Mouse (Mus musculus) forebrain, embryonic 14.5 days (tissue): ENCODE measurements at regions not wholly inside any gene's neighbourhood (a gene's known extent, or its start where the extent isn't known, plus 50 kb on each side); places are given as distances from the start of the nearest gene placed in this dataset.

Experiments
- ATAC-seq: fragments of 200-750 bp; cut with Nextera tagmentation; 2 replicates; pipeline ENCODE4 v1.8.0; 2017; ENCODE audit warnings: mild to moderate bottlenecking, moderate library complexity
- DNase-seq: peaks from one replicate; pipeline ENCODE4 v3.0.0-alpha.2; 2015; ENCODE audit warnings: low spot score
- H3K27ac ChIP-seq: fragments of 300-500 bp; sonication (generic); 2 replicates; pipeline ENCODE4 v1.5.1; 2014; ENCODE audit warnings: low read depth, mild to moderate bottlenecking, control low read depth, low read length, moderate library complexity
- H3K27me3 ChIP-seq: fragments of 300-500 bp; sonication (generic); replicated peaks from 2 replicates; pipeline ENCODE4 v1.6.1; 2014; ENCODE audit warnings: low read length, control low read depth, mixed read lengths; ENCODE audit not compliant: control insufficient read depth, insufficient read depth
- H3K36me3 ChIP-seq: fragments of 300-500 bp; sonication (generic); 2 replicates; pipeline ENCODE4 v1.6.1; 2014; ENCODE audit warnings: low read length, control low read depth; ENCODE audit not compliant: control insufficient read depth, insufficient read depth
- H3K4me1 ChIP-seq: fragments of 300-500 bp; sonication (generic); 2 replicates; pipeline ENCODE4 v1.6.1; 2014; ENCODE audit warnings: antibody characterized with exemption, low read length, control low read depth; ENCODE audit not compliant: control insufficient read depth, insufficient read depth
- H3K4me2 ChIP-seq: fragments of 300-500 bp; sonication (generic); 2 replicates; pipeline ENCODE4 v1.6.1; 2014; ENCODE audit warnings: mild to moderate bottlenecking, control low read depth, low read length
- H3K4me3 ChIP-seq: fragments of 300-500 bp; sonication (generic); 2 replicates; pipeline ENCODE4 v1.5.1; 2014; ENCODE audit warnings: low read depth, low read length, control low read depth
- H3K9ac ChIP-seq: fragments of 300-500 bp; sonication (generic); 2 replicates; pipeline ENCODE4 v1.6.1; 2014; ENCODE audit warnings: mild to moderate bottlenecking, low read length, control low read depth, moderate library complexity
- H3K9me3 ChIP-seq: fragments of 300-500 bp; sonication (generic); replicated peaks from 2 replicates; pipeline ENCODE4 v1.6.1; 2016; ENCODE audit warnings: low read length, control low read depth, mixed read lengths; ENCODE audit not compliant: control insufficient read depth
- WGBS: fragments of 180-500 bp; shearing (Covaris S2); extraction: QIAGEN DNeasy Blood & Tissue Kit; methylation state at CpG from one replicate; pipeline ENCODE4 v1.1.7; 2014; 5-methylcytosine and 5-hydroxymethylcytosine counted together

- Histone ChIP-seq H3K9me3 (no peaks in the 10 kb centered on the region), H3K27ac (no peak overlapping the region), H3K4me2 (no peak overlapping the region), H3K9ac (no peak overlapping the region), H3K4me3 (no peak overlapping the region), H3K27me3 (no peaks in the 10 kb centered on the region), H3K4me1 (no peaks in the 10 kb centered on the region), H3K36me3 (no peaks in the 10 kb centered on the region)
- ATAC-seq = no peak
- WGBS = 3% methylated on average over 10 of the region's 10 CpGs
- DNase-seq = peak; percentile 26
Observed at GRCm38 (mm10) chr8:118042253-118042860, 240.6 kb upstream of the Mphosph6 start.

DNA sequence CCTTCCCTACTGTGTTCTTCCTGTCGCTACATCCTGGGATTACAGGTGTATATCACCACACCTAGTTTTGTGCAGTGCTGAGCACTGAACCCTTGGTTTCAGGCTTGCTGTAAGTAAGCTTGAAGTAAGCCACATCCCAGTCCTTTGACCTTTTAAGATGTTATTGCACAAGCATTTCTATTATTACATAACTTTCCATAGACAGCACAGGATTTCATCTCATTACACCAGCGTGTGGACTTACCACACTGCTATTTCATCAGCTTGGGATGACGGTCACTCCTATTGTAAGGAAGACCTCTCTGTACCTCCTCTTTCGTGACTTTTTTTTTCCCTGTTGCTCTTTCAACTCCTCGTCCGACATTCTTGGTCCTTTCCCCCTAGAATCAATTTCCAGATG, 239.5 kb upstream of the Mphosph6 start:
- DNase-seq = no peak
- Histone ChIP-seq H3K9ac (no peak overlapping the region), H3K27me3 (no peaks in the 10 kb centered on the region), H3K36me3 (no peaks in the 10 kb centered on the region), H3K4me2 (no peak overlapping the region), H3K27ac (no peak overlapping the region), H3K9me3 (no peaks in the 10 kb centered on the region), H3K4me1 (no peaks in the 10 kb centered on the region), H3K4me3 (no peak overlapping the region)
- WGBS = 86% methylated on average over 6 of the region's 6 CpGs
- ATAC-seq = no peak

GRCm38 (mm10) chr8:118037801-118038200, 236.1 kb upstream of the Mphosph6 start:
- H3K4me1 ChIP-seq = peaks cover 7% of the 10 kb centered on the region; the same call in 1 of the 2 replicates
- H3K27ac ChIP-seq = no peak overlapping the region
- H3K4me3 ChIP-seq = no peak overlapping the region
- no peaks in the 10 kb centered on the region for H3K27me3 ChIP-seq
- H3K9me3 ChIP-seq = no peaks in the 10 kb centered on the region
- 92% methylated on average over 4 of the region's 4 CpGs for WGBS
- H3K4me2 ChIP-seq = no peak overlapping the region
- H3K36me3 ChIP-seq = no peaks in the 10 kb centered on the region
- no peak overlapping the region for H3K9ac ChIP-seq
- no peak for DNase-seq
- no peak for ATAC-seq

GRCm38 (mm10) chr8:118034051-118034450, 232.3 kb upstream of the Mphosph6 start:
- H3K27ac ChIP-seq = peak overlapping the region; percentile 30; the same call in 1 of the 2 replicates
- H3K4me1 ChIP-seq = peaks cover 7% of the 10 kb centered on the region; the same call in 1 of the 2 replicates
- 16% methylated on average over 13 of the region's 13 CpGs for WGBS
- 0 out of 2 replicates have a peak overlapping the region, but pooled peaks have one; percentile 2 for H3K4me3 ChIP-seq
- no peaks in the 10 kb centered on the region for H3K36me3 ChIP-seq
- peak overlapping the region; percentile 43; the same call in 1 of the 2 replicates for H3K4me2 ChIP-seq
- H3K9me3 ChIP-seq = no peaks in the 10 kb centered on the region
- peak; percentile 12; the same call in 1 of the 2 replicates for ATAC-seq
- H3K9ac ChIP-seq = no peak overlapping the region
- H3K27me3 ChIP-seq = no peaks in the 10 kb centered on the region
- DNase-seq = peak; percentile 57

DNA sequence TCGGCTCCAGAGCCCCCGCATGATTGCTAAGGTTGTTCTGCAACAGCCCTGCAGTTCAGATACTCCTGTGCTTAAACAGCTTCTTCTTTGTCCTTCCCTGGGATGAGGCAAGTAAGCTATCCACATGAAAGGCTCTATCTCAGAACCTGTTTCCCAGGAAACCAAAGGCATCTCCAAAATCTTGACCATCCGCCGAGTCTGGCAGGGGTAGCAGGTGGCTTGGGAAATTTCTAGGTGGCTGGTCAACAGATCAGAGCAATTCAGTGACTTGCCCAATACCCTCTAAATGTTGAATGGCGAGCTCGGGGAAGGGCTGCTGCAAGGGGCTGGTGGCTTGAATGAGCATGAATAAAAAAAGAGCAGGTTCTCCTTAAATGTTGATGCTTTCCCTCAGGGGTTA, 229.7 kb upstream of the Mphosph6 start:
- 56% methylated on average over 6 of the region's 6 CpGs for WGBS

GRCm38 (mm10) chr8:118028061-118028850, 226.5 kb upstream of the Mphosph6 start:
- DNase-seq (no peak), ATAC-seq (no peak)
- 92% methylated on average over 13 of the region's 13 CpGs for WGBS
- Histone ChIP-seq H3K4me1 (no peaks in the 10 kb centered on the region), H3K4me2 (no peak overlapping the region), H3K27me3 (no peaks in the 10 kb centered on the region), H3K9ac (no peak overlapping the region), H3K4me3 (no peak overlapping the region), H3K36me3 (no peaks in the 10 kb centered on the region), H3K27ac (no peak overlapping the region), H3K9me3 (no peaks in the 10 kb centered on the region)

More for the DNA sequence above, 229.7 kb upstream of the Mphosph6 start:
- Histone ChIP-seq H3K27me3 (no peaks in the 10 kb centered on the region), H3K27ac (no peak overlapping the region), H3K4me3 (no peak overlapping the region), H3K36me3 (no peaks in the 10 kb centered on the region), H3K9ac (no peak overlapping the region), H3K4me1 (peaks cover 7% of the 10 kb centered on the region; the same call in 1 of the 2 replicates), H3K4me2 (no peak overlapping the region), H3K9me3 (no peaks in the 10 kb centered on the region)
- ATAC-seq = no peak
- DNase-seq = no peak

DNA sequence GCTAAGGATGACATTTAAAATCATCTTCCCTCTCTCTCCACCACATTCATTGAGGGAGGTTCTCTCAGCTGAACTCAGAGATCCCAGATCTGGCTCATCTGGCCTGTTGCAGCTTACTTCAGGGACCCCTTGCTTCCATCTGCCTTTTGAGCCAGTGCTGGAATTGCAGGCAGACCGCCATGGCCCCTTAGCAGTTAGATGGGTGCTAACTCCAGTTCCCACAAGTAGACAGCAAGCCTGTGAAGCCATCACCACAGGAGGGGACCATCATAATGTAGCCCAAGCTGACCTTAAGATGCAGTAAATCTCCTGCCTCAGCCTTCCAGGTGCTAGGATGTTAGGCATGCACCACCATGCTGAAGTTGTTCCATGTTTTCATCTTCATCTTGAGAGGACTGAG, 221.7 kb upstream of the Mphosph6 start:
- no peaks in the 10 kb centered on the region for H3K36me3 ChIP-seq
- no peak for DNase-seq
- H3K4me1 ChIP-seq = no peaks in the 10 kb centered on the region
- H3K4me2 ChIP-seq = no peak overlapping the region
- H3K27me3 ChIP-seq = no peaks in the 10 kb centered on the region
- ATAC-seq = no peak
- H3K9me3 ChIP-seq = no peaks in the 10 kb centered on the region
- H3K9ac ChIP-seq = no peak overlapping the region
- H3K27ac ChIP-seq = no peak overlapping the region
- 88% methylated on average over 1 of the region's 1 CpGs for WGBS
- no peak overlapping the region for H3K4me3 ChIP-seq

DNA sequence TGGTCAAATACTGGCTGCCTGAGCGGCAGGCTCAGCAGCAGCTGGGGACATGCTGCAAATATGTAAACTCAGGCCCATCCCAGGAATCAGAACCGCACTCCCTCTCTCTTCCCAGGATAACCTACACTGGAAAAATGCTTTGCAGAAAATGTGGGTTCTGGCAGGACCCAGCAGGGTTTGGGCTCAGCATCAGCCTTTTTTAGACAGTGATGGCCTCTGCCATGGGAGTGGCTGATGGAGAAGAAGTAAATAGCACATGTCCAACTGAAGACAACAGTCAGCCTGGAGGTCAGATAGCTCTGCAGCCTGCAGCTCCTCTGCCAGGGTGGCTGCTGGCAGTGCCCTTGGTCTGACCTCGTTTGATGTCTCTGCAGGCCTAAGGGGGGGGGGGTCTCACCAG, 220.2 kb upstream of the Mphosph6 start:
- ATAC-seq = no peak
- Histone ChIP-seq H3K4me1 (peaks cover 7% of the 10 kb centered on the region; the same call in 1 of the 2 replicates), H3K9ac (no peak overlapping the region), H3K9me3 (no peaks in the 10 kb centered on the region), H3K27ac (no peak overlapping the region), H3K36me3 (no peaks in the 10 kb centered on the region), H3K4me3 (no peak overlapping the region), H3K27me3 (no peaks in the 10 kb centered on the region), H3K4me2 (no peak overlapping the region)
- WGBS = 80% methylated on average over 3 of the region's 3 CpGs
- DNase-seq = no peak

DNA sequence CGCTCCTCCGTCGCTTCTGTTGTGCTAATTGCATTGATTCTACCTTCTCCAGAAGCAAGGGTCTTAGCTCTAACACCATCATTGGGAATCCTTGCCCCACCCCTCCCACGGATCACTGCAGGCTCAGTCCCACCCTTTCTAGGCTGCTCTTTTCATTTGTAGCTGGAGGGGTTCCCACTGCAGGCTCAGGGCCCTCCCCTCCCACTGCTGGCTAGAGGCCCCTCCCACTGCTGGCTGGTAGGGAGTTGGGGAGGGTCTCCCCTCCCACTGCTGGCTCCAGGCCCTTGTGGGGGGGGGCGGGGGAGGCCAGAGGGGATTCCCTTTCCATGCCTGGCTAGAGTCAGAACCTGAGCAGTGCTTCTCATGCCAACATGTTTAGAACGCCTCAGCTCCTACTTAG, 215.5 kb upstream of the Mphosph6 start:
- 7% methylated on average over 6 of the region's 6 CpGs for WGBS
- ATAC-seq (no peak), DNase-seq (peak; percentile 41)
- Histone ChIP-seq H3K4me3 (no peak overlapping the region), H3K4me1 (peaks cover 8% of the 10 kb centered on the region; the same call in 1 of the 2 replicates), H3K9me3 (no peaks in the 10 kb centered on the region), H3K27ac (no peak overlapping the region), H3K36me3 (no peaks in the 10 kb centered on the region), H3K9ac (no peak overlapping the region), H3K27me3 (no peaks in the 10 kb centered on the region), H3K4me2 (no peak overlapping the region)
